13 mouse cellular contexts compared by ENCODE assay signal in the genomic region with DNA sequence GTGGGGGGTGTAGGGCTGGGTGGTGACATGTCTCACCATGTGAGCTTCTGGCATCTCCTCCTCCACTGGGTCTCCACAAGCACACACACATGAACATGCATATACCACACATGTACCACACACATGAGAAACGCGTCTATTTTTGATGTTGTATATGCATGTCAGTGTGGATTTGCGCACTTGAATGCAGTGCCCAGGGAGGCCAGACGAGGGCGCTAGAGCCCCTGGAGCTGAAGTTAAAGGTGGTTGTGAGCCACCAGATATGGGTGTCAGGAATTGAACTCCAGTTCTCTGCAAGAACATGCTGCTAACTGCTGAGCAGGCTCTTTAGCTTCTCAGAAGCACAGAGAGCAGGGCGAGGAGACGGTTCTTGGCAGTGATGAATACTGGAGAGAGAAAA. TPM values are rescaled to one million over a fixed set of nuclear protein-coding genes. Genes with fewer than 3 reads are reported as not detected.
DNase-seq lines count a peak whose midpoint lies in the region; ATAC-seq and TF ChIP-seq lines count a peak whose summit lies in the region.
"Had no signal": no experiment of that assay in that cellular context is flagged by ENCODE, and none has a peak within 500 bp of the region (broad histone marks: within the 10 kb centered on the region; RNA-seq: fewer than 3 reads in every experiment).

No protein-coding gene starts in this region.

- no peak for TF ChIP-seq EP300 in ES-Bruce4 (IDR thresholded peaks at IDR 0.05; ENCODE audit: insufficient read depth, low read depth, low read length)

- no peak overlapping the region for H3K4me3 ChIP-seq in lung, embryonic 14.5 days (ENCODE audit: low read depth, low read length)
- H3K4me3 ChIP-seq in ES-Bruce4 (ENCODE audit: low read depth, low read length), result no peak overlapping the region
- H3K4me3 ChIP-seq in cortical plate, adult 2 months (ENCODE audit: insufficient read depth, low read length), result no peak overlapping the region
- no peak overlapping the region for H3K4me3 ChIP-seq in forebrain, embryonic 14.5 days (ENCODE audit: low read depth, low read length)
- H3K4me3 ChIP-seq: heart, embryonic 12.5 days had no signal

- H3K27me3 ChIP-seq in lung, embryonic 14.5 days (ENCODE audit: insufficient read depth, low read length), result no peaks in the 10 kb centered on the region
- H3K27me3 ChIP-seq in ES-Bruce4 (ENCODE audit: control insufficient read depth, insufficient read depth, low read length, poor library complexity, severe bottlenecking), result no peaks in the 10 kb centered on the region
- H3K27me3 ChIP-seq in forebrain, embryonic 14.5 days (replicated peaks; ENCODE audit: control insufficient read depth, insufficient read depth, low read length), result no peaks in the 10 kb centered on the region
- H3K27me3 ChIP-seq: hindbrain, embryonic 15.5 days; neural tube, embryonic 12.5 days had no signal

- H3K9me3 ChIP-seq in lung, embryonic 14.5 days (ENCODE audit: low read depth, low read length), result no peaks in the 10 kb centered on the region
- H3K9me3 ChIP-seq in ES-Bruce4 (replicated peaks; ENCODE audit: control insufficient read depth, insufficient read depth, low read length, poor library complexity, severe bottlenecking), result no peaks in the 10 kb centered on the region
- no peaks in the 10 kb centered on the region for H3K9me3 ChIP-seq in forebrain, embryonic 14.5 days (replicated peaks; ENCODE audit: control insufficient read depth, low read length)
- H3K9me3 ChIP-seq: embryonic facial prominence, embryonic 10.5 days; heart, embryonic 12.5 days; hindbrain, embryonic 15.5 days; neural tube, embryonic 12.5 days had no signal

- TF ChIP-seq POLR2A in ES-Bruce4 (IDR thresholded peaks at IDR 0.05; ENCODE audit: insufficient read depth, low read length), result no peak
- no peak for TF ChIP-seq POLR2A in cortical plate, adult 2 months (IDR thresholded peaks at IDR 0.05; ENCODE audit: extremely low read depth, insufficient read depth, low read length)

- DNase-seq in heart, adult 11 months, result peak; percentile 85
- DNase-seq in heart, adult 8-10 months (ENCODE audit: low spot score), result no peak
- no peak for DNase-seq in lung, embryonic 14.5 days
- DNase-seq in lung, postnatal 25 days (ENCODE audit: low spot score), result no peak
- DNase-seq in gastrocnemius, postnatal 36 days, result no peak
- DNase-seq in forebrain, embryonic 14.5 days (ENCODE audit: low spot score), result no peak
- DNase-seq: right cerebral cortex, postnatal 25 days had no signal

- 90% methylated on average over 7 of the region's 7 CpGs for WGBS in lung, embryonic 14.5 days
- 91% methylated on average over 7 of the region's 7 CpGs for WGBS in forebrain, embryonic 14.5 days

- H3K4me2 ChIP-seq in lung, embryonic 14.5 days, result no peak overlapping the region
- H3K4me2 ChIP-seq in forebrain, embryonic 14.5 days (ENCODE audit: low read length), result no peak overlapping the region

- peaks cover 7% of the 10 kb centered on the region; the same call in 1 of the 2 replicates for H3K4me1 ChIP-seq in lung, embryonic 14.5 days (ENCODE audit: insufficient read depth)
- H3K4me1 ChIP-seq in ES-Bruce4 (ENCODE audit: control insufficient read depth, insufficient read depth, low read length), result peaks cover 2% of the 10 kb centered on the region
- no peaks in the 10 kb centered on the region for H3K4me1 ChIP-seq in cortical plate, adult 2 months (ENCODE audit: control insufficient read depth, insufficient read depth, low read length)
- no peaks in the 10 kb centered on the region; the same call in 1 of the 2 replicates for H3K4me1 ChIP-seq in forebrain, embryonic 14.5 days (ENCODE audit: control insufficient read depth, insufficient read depth, low read length)

- no peak for ATAC-seq in lung, embryonic 14.5 days (ENCODE audit: insufficient read depth)
- no peak for ATAC-seq in forebrain, embryonic 14.5 days

- TF ChIP-seq CTCF in lung, embryonic 14.5 days (IDR thresholded peaks at IDR 0.05; ENCODE audit: low read depth), result peak; percentile 36
- TF ChIP-seq CTCF in ES-Bruce4 (IDR thresholded peaks at IDR 0.05; ENCODE audit: low read depth, low read length), result peak; percentile 83
- 0 out of 2 replicates have a peak, but pooled peaks have one; percentile 12 for TF ChIP-seq CTCF in cortical plate, adult 2 months (IDR thresholded peaks at IDR 0.05; ENCODE audit: extremely low read depth, insufficient read depth, low read length)

- peaks cover 4% of the 10 kb centered on the region; the same call in 1 of the 2 replicates for H3K36me3 ChIP-seq in lung, embryonic 14.5 days (ENCODE audit: insufficient read depth)
- peaks cover 2% of the 10 kb centered on the region; the same call in 1 of the 2 replicates for H3K36me3 ChIP-seq in ES-Bruce4 (ENCODE audit: control insufficient read depth, insufficient read depth, low read length, poor library complexity, severe bottlenecking)
- peaks cover 7% of the 10 kb centered on the region; the same call in 1 of the 2 replicates for H3K36me3 ChIP-seq in forebrain, embryonic 14.5 days (ENCODE audit: control insufficient read depth, insufficient read depth, low read length)

- H3K9ac ChIP-seq in lung, embryonic 14.5 days, result no peak overlapping the region
- no peak overlapping the region for H3K9ac ChIP-seq in ES-Bruce4 (ENCODE audit: low read depth, poor library complexity, severe bottlenecking)
- no peak overlapping the region for H3K9ac ChIP-seq in forebrain, embryonic 14.5 days (ENCODE audit: low read length)
- H3K9ac ChIP-seq: heart, embryonic 12.5 days; neural tube, embryonic 12.5 days had no signal

- intact Hi-C loops in gastrocnemius, postnatal 36 days (cut with DNase I), result no loop called here

- H3K27ac ChIP-seq in lung, embryonic 14.5 days (ENCODE audit: low read depth), result no peak overlapping the region
- H3K27ac ChIP-seq in ES-Bruce4 (ENCODE audit: insufficient read depth, low read length), result no peak overlapping the region
- no peak overlapping the region for H3K27ac ChIP-seq in cortical plate, adult 2 months (ENCODE audit: insufficient read depth, low read length)
- H3K27ac ChIP-seq in forebrain, embryonic 14.5 days (ENCODE audit: low read depth, low read length), result no peak overlapping the region
- H3K27ac ChIP-seq: embryonic facial prominence, embryonic 10.5 days; neural tube, embryonic 12.5 days had no signal

RNA-seq across cellular contexts. Expression of a gene that starts 24.8 kb away (rescaled TPM):
- under 1 TPM in 2 of 4 experiments, not detected in 2; 0.20 to 0.78 TPM for total RNA-seq in heart, adult 8-10 months (2022)
- 0.43 and 0.45 TPM in 2 replicates for polyA plus RNA-seq in lung, embryonic 14.5 days (2014; fragmentation: Nextera tagmentation; extraction: Ambion mirVana)
- polyA plus RNA-seq in ES-Bruce4 (2011; ENCODE audit: insufficient read depth, insufficient read length, low read depth, missing spikeins), result 0.68 and 1.5 TPM in 2 replicates
- polyA plus RNA-seq in cortical plate, adult 2 months (2012; rRNA removed), result 2.0 and 2.2 TPM in 2 replicates
- total RNA-seq in gastrocnemius, postnatal 36 days (2021), result under 1 TPM in 1 of 2 experiments, not detected in 1; 0.89 TPM
- 0.99 and 1.5 TPM in 2 replicates for polyA plus RNA-seq in forebrain, embryonic 14.5 days (2014; fragmentation: Nextera tagmentation; extraction: Ambion mirVana)

Comparison
In these comparisons a context has a peak if more than half of its experiments do, and no peak if none do; other contexts are left out.
1. CTCF ChIP-seq: peak in every context shown above with its lines; median percentile 83 in ES-Bruce4; 36 in lung, embryonic 14.5 days; 12 in cortical plate, adult 2 months.